Mouse (Mus musculus): ENCODE measurements at regions not wholly inside any gene's neighbourhood (a gene's known extent, or its start where the extent isn't known, plus 50 kb on each side); places are given as distances from the start of the nearest gene placed in this dataset.

DNA sequence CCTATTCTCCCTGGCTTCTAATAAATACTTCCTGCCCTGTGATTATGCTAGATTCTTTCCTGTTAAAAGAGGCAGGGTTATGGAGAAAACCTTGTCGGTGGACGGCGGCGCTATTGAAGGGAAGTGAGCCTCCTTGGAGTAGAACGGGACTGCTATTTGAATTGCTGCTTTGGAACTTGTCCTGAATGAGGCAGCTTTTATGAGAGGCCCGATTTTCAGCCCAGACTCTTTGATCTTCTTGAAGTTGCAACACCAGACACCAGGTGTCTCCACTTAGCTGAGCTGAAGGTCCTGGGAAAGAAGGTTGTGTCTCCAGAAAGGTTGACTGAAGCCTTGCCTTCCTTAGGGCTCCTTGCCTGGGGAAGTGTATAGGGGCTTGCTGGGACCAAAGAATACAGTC lies 78.4 kb upstream of the Arid5b start:
- TF ChIP-seq CTCF (IDR thresholded peaks at IDR 0.05; ENCODE audit: low read depth) (peak; percentile 50), EP300 (IDR thresholded peaks at IDR 0.05; ENCODE audit: low read depth) (no peak)
